Mouse (Mus musculus): ENCODE measurements around the gene Meltf.
A peak's percentile ranks its signal among the peaks of the same experiment; 100 is the strongest.
"Not testable (repeated sequence)": the region's sequence is repeated elsewhere in the genome, so short reads cannot be mapped to it uniquely, and the experiment has no call there.

The Meltf gene

DNA sequence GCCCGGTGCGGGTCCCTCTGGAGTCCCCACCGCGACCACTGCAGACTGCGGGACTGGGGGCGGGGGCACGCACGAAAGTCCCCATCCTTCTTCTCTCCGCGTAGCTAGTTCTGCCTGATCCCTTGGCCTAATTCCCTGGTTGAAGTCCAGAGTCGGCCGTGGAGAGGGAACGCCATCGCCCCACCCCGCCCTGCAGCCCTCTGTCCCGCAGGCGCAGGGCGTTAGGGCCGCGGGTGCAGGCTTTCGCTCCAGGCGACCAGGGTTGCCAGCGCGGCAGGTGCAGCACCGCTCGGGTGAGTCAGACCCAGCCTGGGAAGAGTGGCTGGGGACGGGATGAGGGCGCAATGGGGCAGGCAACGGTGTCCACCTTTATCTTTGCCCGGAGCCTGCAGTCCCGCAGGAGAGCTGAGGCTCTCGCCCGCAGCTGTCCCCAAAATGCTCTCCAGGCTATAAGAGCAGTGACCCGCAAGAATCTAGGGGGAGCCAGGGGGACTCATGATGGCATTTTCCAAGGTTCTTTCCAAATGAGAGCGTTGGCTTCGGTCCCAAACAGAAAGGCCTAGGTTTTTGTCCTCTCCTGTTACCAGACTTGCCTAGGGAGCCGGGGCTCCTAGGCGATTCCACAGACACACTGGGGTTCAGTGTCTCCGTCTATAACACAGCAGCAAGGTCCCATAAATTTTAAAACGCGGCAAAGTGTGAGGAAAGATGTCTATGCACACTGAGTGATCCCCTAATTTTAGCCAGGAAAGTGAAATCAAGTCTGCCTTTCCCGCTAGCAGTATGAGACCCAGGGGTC lies 55.3 kb downstream of the Meltf start, which contains the start of gene Pigz:
Gene Pigz, plus strand, starts transcription at position 101 of the 799 bp plus-strand sequence.
- DNase-seq (ENCODE audit: low read depth in 1 of 2, low spot score in 2 of 2): peak in 1 of 2 experiments; percentile 8

DNA sequence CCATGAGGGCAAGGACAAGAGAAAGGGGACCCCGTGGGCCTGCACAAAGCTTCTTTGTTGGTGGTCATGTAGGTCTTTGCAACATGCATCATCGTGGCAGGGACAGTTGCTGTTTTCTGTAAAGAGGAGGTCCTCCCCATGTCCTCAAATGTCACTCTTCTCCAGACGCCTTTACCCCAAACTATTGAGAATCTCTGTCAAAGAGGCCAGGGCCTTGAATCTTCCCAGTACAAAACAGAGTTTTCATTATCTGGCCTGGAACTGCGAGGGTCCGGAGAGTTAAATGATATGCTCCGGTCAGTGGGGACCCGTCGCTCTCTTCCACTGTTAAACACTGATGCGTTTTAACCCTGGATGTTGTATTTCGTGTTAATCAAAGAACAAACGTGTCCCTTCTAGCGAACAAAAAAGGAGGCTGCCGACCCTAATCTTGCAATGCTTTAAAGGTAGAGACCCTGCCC lies 56.0 kb downstream of the Meltf start:
- no peak for DNase-seq (ENCODE audit: low read depth in 1 of 2, low spot score in 2 of 2)

DNA sequence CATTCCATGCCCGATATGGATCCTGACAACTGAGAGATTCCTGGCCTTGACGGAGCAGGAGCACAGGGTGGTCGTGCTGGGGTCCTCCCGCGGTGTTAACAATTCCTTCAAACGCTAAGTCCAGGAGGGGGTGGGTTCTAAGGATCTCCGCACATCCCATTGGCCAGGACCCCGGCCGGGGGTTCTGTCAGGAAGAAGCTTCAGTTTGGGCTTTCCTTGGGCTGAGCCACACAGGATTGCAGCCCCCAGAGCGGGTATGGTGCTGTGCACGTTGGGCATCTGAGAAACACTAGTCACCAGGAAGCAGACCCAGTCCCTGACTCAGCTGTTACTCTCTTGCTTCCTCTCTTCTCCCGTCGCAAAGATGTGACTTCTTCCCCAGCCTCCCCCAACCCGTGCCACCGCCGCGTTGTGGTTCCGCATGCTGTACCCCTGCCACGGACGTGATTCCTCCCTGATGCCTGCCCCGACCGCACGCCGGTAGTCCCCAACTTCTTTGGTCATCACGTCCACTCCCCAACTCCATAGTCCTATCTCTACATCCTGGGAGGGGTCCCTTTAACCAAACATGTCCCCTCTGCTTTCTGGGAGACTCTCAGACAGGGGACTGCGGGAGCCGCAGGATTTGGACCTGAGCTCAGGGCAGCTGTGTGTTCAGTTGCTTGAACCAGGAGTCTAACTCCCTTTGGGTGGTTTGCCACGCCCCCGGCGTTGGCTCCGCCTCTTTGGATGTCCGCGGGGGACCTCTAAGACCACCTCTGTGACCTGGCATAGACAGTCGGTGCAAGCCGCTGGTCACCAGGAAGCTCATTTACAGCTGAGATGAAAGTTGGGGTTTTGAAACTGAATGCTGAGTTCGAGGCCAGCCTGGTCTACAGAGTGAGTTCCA lies 56.7 kb downstream of the Meltf start:
- peak in 1 of 2 experiments; percentile 45 for DNase-seq (ENCODE audit: low read depth in 1 of 2, low spot score in 2 of 2)

DNA sequence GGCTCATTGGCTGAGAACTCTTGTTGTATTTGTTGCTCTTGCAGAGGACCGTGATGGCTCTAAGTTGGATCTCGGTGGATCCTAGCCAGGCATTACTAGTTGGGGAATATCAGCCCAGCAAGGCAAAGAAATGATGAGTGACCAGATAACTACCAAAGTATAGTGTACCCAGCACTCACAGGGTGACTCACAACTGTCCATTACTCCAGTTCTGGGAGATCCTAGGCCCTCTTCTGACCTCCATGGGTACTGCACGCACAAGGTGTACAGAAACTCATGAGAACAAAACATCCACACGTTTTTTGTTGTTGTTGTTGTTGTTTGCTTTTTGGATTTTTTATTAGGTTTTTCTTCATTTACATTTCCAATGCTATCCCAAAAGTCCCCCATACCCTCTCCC lies 58.0 kb downstream of the Meltf start:
- DNase-seq (ENCODE audit: low read depth in 1 of 2, low spot score in 2 of 2): no peak

DNA sequence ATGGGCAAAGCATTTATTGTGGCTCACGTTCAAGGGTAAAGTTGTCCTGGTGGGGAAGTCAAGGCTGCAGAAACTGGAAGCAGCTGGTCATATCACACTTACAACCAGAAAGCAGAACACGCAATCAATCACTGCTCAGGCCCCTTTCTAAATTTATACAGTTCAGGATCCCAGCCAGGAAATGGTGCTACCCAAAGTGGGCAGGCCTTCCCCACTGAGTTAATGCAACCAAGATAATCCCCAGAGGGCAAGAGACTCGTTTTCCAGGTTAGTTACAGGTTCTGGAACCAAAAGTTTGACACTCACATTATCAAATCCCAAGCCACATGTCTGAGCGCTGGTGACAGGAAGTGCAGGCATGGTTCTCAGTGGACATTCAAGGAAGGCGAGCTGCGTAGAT lies 60.2 kb downstream of the Meltf start:
- no peak for DNase-seq (ENCODE audit: low read depth in 1 of 2, low spot score in 2 of 2)

DNA sequence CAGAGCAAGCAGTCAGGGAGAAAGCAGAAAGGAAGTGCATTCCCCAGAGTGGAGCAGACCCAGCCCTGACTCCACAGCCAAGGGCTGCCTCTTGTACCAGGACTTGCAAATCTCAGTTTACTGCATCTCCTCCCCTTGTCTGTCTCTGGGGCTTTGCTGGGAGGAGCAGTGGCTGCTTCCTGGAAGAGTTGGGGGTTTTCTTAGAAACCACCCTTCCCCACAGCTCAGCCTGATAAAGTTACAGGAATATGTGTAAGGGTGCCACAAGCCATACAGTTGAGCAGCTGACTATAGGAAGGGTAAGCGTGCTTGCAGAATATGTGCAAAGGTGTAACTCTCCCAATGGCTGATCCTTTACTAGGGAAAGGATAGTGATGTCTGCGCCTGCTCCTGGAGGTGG lies 62.0 kb downstream of the Meltf start:
- no peak for DNase-seq (ENCODE audit: low read depth in 1 of 2, low spot score in 2 of 2)

DNA sequence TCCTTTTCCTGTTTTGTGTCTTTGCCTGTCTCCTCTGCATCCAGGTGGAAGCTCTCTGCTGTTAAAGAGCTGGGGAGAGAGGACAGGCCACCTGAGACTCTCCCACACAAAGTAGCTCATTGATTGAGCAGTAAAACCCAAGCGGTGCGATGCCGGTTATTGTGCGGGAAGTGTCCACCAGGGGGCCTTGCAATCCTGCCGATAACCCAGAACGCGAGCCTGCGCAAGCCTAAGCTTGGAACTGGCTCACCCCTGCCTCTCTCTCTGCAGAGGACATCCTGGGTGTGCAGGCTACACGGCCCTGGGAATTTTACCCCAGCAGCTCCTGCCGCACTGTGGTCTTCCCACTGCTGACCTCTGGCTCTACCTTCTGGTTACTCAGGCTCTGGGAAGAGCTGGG lies 65.4 kb downstream of the Meltf start:
- DNase-seq (ENCODE audit: low read depth in 1 of 2, low spot score in 2 of 2): peak in 1 of 2 experiments; percentile 61

DNA sequence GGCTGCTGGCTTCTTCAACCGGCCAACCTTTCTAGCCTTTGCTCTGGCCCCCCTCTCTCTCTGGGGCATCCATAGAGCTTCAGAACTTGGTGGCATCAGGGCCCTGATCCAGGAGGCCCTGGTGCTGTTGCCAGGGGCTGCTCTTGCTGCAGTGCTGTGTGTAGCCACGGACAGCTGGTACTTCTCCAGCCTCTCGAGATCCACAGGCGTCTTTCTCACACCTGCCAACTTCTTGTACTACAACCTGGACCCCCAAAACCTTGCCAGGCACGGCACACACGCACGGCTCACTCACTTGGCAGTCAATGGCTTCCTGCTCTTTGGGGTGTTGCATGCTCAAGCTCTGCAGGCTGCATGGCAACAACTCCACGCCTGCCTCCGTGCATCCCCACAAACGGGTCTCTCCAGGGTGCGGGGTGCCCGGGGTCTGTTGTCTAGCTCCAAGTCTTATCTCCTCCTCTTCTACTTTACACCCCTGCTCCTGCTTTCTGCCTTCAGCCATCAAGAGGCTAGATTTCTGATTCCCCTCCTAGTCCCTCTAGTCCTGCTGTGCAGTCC lies 66.2 kb downstream of the Meltf start:
- no peak for DNase-seq (ENCODE audit: low read depth in 1 of 2, low spot score in 2 of 2)

DNA sequence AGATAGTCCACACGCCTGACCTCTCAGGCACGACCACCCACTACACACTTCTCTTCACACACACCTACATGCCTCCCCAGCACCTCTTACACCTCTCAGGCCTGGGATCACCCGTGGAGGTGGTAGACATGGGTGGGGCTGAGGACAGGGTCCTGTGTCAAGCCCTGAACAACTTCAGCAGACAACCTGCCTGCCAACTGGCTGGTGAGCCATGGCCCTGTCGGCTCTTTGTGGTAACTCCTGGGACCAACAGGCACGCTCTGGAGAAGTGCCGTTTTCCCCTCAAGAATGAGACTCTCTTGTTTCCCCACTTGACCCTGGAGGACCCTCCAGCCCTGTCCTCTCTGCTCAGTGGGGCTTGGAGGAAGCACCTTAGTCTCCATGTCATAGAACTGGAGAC lies 66.8 kb downstream of the Meltf start:
- no peak for DNase-seq (ENCODE audit: low read depth in 1 of 2, low spot score in 2 of 2)

DNA sequence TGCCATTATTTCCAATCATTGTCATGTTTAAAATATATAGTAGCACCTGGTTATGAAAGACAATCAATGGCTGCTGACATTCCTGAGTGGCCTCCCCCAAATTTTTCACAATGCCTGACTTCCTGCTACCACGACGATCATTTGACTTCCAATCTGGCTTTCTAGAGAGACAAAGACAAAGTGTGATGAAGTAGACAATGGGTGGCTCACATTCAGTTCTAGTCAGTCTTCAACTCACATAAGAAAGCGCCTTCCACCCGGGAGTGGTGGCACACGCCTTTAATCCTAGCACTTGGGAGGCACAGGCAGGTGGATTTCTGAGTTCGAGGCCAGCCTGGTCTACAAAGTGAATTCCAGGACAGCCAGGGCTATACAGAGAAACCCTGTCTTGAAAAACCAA lies 67.4 kb downstream of the Meltf start:
- DNase-seq (ENCODE audit: low read depth in 1 of 2, low spot score in 2 of 2): not testable (repeated sequence)

DNA sequence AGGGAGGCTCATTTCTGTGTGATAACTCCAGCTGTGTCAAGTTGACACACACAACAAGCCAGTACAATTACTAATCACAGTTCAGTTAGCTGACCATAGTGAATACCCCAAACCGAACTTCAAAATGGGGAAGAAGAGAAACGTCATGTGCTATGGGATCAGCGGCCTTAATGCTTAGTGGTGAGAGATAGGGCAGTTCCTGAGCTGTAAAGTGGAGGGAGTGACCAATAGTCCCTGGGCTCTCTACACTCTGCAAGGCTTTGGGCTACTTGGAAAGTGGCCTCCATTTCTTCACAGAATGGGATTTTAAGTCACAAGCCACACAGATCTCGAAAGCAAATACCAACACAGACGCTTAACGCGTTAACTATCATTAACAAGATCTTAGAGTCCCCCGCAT lies 68.7 kb downstream of the Meltf start:
- no peak for DNase-seq (ENCODE audit: low read depth in 1 of 2, low spot score in 2 of 2)

DNA sequence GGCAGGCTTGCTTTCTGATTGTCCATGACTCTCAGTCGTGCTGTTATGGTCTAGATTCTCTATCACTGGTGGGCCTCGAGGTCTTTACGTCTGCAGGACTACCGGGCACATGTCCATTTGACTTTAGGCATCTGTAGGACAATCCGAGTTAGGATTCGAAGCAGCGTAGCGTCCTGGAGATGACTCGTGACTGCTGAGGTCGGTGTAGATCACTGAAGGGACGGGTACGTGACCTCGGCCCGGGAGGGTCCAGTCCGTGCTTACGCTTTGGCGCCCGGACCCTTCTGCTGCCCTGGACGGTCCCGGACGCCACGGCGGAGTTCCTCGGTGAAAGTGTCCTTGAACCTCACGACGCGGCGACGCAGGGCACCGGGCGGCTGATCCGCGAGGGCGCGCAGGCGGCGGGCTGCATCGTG lies 69.3 kb downstream of the Meltf start:
- DNase-seq (ENCODE audit: low read depth in 1 of 2, low spot score in 2 of 2): no peak

DNA sequence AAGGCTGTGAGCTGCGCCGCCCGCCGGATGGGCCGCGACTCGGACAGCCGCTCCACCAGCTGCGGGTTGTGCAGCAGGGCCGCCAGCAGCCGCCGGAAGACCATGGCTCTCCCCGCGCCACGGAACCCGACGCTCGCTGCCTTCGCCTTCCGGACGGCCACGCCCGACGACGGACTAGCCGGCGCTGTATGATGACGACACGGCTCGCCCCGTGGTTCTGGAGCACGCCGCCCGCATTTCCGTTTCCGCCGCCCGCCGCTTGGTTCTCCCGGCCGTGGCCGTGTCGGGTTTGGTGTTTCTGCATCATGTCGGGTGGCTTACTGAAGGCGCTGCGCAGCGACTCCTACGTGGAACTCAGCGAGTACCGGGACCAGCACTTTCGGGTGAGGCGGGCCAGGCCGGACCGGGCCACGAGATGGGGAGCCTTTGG lies 69.8 kb downstream of the Meltf start, which contains the start of the genes 0610012G03Rik and Ncbp2:
Gene 0610012G03Rik, minus strand, starts transcription at position 150 of the 430 bp plus-strand sequence.
Gene Ncbp2, plus strand, starts transcription at position 169 of the 430 bp plus-strand sequence.
- peak; percentile 81 to 95 for DNase-seq (ENCODE audit: low read depth in 1 of 2, low spot score in 2 of 2)

All from monocyte, adult 2 months (primary cell).